In the genomic region with DNA sequence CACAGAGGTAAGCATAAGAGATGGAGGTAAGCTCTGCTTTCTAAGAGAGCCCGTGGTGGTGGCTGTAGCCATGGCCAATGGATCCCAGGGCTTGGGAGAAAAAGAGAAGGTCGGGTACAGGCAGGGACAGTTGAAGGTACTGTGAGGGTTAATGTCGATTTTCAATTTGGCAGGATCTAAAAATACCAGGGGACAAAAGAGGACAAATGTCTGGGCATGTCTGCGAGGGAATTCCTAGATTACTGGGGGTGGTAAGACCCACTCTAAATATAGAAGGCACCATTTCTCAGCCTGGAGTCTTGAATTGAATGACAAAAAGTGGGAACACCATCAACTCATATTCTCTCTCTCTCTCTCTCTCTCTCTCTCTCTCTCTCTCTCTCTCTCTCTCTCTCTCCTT, we compare ENCODE assay signal across 20 mouse cellular contexts. TPM values are rescaled to one million over a fixed set of nuclear protein-coding genes. Genes with fewer than 3 reads are reported as not detected.
DNase-seq lines count a peak whose midpoint lies in the region; ATAC-seq lines count a peak whose summit lies in the region.
"Had no signal": no experiment of that assay in that cellular context is flagged by ENCODE, and none has a peak within 500 bp of the region (broad histone marks: within the 10 kb centered on the region; RNA-seq: fewer than 3 reads in every experiment).

No protein-coding gene starts in this region.

- peaks cover 12% of the 10 kb centered on the region for H3K4me1 ChIP-seq in heart, embryonic 11.5 days (ENCODE audit: control insufficient read depth, insufficient read depth, low read length)
- peaks cover 16 to 18% of the 10 kb centered on the region in 2 experiments for H3K4me1 ChIP-seq in heart, embryonic 14.5 days (ENCODE audit: control insufficient read depth in 2 of 2, insufficient read depth in 2 of 2, low read length in 2 of 2)
- H3K4me1 ChIP-seq: embryonic facial prominence, embryonic 10.5 days; hindbrain, embryonic 13.5 days had no signal

- no peak overlapping the region; the same call in 1 of the 2 replicates for H3K4me2 ChIP-seq in heart, embryonic 11.5 days
- H3K4me2 ChIP-seq in heart, embryonic 14.5 days (ENCODE audit: low read length) = peak overlapping the region; percentile 35
- H3K4me2 ChIP-seq: forebrain, embryonic 13.5 days; hindbrain, embryonic 13.5 days had no signal

- no peak; the same call in 1 of the 2 replicates for ATAC-seq in heart, embryonic 11.5 days (replicated peaks; ENCODE audit: insufficient number of reproducible peaks, low FRiP score, low TSS enrichment)
- ATAC-seq in heart, embryonic 14.5 days (ENCODE audit: insufficient number of reproducible peaks, insufficient read depth, low FRiP score, low read depth) = peak; percentile 62; the same call in 1 of the 2 replicates
- ATAC-seq: forebrain, embryonic 13.5 days; forebrain, postnatal 0 days; hindbrain, postnatal 0 days had no signal

- intact Hi-C loops in heart, postnatal 10 days (cut with DNase I) = loop anchor here (10.0 kb wide), 1 partner anchor 100 kb away; a partner anchor contains a TSS

- no peaks in the 10 kb centered on the region for H3K36me3 ChIP-seq in heart, embryonic 11.5 days (ENCODE audit: control insufficient read depth, insufficient read depth, low read length)
- no peaks in the 10 kb centered on the region for H3K36me3 ChIP-seq in heart, embryonic 14.5 days (ENCODE audit: control insufficient read depth, insufficient read depth, low read length)
- H3K36me3 ChIP-seq: embryonic facial prominence, embryonic 10.5 days; hindbrain, embryonic 13.5 days had no signal

- H3K9ac ChIP-seq in heart, embryonic 11.5 days (ENCODE audit: low read depth, low read length) = no peak overlapping the region
- H3K9ac ChIP-seq in heart, embryonic 14.5 days (ENCODE audit: low read length) = no peak overlapping the region
- H3K9ac ChIP-seq: forebrain, embryonic 13.5 days; forebrain, postnatal 0 days; hindbrain, embryonic 13.5 days had no signal

- peak; percentile 6 to 20 for DNase-seq in heart, adult 18-20 months
- DNase-seq in heart, postnatal 10 days = peak; percentile 46 to 47
- no peak for DNase-seq in urinary bladder, adult 18-20 months (ENCODE audit: low spot score in 2 of 2)
- no peak for DNase-seq in layer of hippocampus, postnatal 10 days (ENCODE audit: low spot score in 2 of 2)
- no peak for DNase-seq in left cerebral cortex, adult 8-10 months (ENCODE audit: low spot score in 2 of 2)
- DNase-seq: adrenal gland, postnatal 14 days; cerebellum, adult 11-12 months; cerebellum, postnatal 10 days; forebrain, postnatal 0 days; gastrocnemius, postnatal 14 days; kidney, adult 11 months had no signal

- no peak overlapping the region for H3K27ac ChIP-seq in heart, embryonic 11.5 days (ENCODE audit: low read depth, low read length)
- peak overlapping the region; percentile 60 to 75 for H3K27ac ChIP-seq in heart, embryonic 14.5 days (replicated peaks in 1 of 2; ENCODE audit: control insufficient read depth in 1 of 2, insufficient read depth in 1 of 2, low read depth in 2 of 2, low read length in 2 of 2)
- H3K27ac ChIP-seq: embryonic facial prominence, embryonic 10.5 days; forebrain, embryonic 13.5 days; hindbrain, embryonic 13.5 days; hindbrain, postnatal 0 days had no signal

- H3K9me3 ChIP-seq in heart, embryonic 11.5 days (replicated peaks; ENCODE audit: control insufficient read depth, low read length) = no peaks in the 10 kb centered on the region
- H3K9me3 ChIP-seq in heart, embryonic 14.5 days (ENCODE audit: control insufficient read depth, low read length) = no peaks in the 10 kb centered on the region
- H3K9me3 ChIP-seq: embryonic facial prominence, embryonic 10.5 days; forebrain, embryonic 13.5 days; hindbrain, embryonic 13.5 days had no signal

- H3K27me3 ChIP-seq in heart, embryonic 11.5 days (ENCODE audit: control insufficient read depth, insufficient read depth, low read length) = no peaks in the 10 kb centered on the region
- H3K27me3 ChIP-seq in heart, embryonic 14.5 days (ENCODE audit: control insufficient read depth, insufficient read depth, low read length) = no peaks in the 10 kb centered on the region
- H3K27me3 ChIP-seq: forebrain, embryonic 13.5 days; hindbrain, embryonic 13.5 days had no signal

- 33% methylated on average over 4 of the region's 4 CpGs for WGBS in heart, embryonic 11.5 days (ENCODE audit: insufficient replicate concordance)
- 28% methylated on average over 4 of the region's 4 CpGs for WGBS in heart, embryonic 14.5 days

- no peak overlapping the region for H3K4me3 ChIP-seq in heart, embryonic 11.5 days (ENCODE audit: low read depth, low read length)
- H3K4me3 ChIP-seq in heart, embryonic 14.5 days (ENCODE audit: control insufficient read depth in 1 of 2, insufficient read depth in 1 of 2, low read depth in 1 of 2, low read length in 2 of 2) = no peak overlapping the region
- H3K4me3 ChIP-seq: embryonic facial prominence, embryonic 10.5 days; forebrain, embryonic 13.5 days; hindbrain, embryonic 13.5 days had no signal

RNA-seq across cellular contexts. Expression of a gene that starts 30.8 kb away (rescaled TPM):
- under 1 TPM in 1 of 2 experiments, not detected in 1; 0.05 TPM for total RNA-seq in heart, adult 18-20 months (2021)
- 0.06 and 0.14 TPM in 2 replicates for polyA plus RNA-seq in heart, embryonic 11.5 days (2014; fragmentation: Nextera tagmentation; extraction: Ambion mirVana)
- polyA plus RNA-seq in heart, embryonic 14.5 days (2014; fragmentation: Nextera tagmentation; extraction: Ambion mirVana) = 0.11 TPM in 1 of 2 replicates, not detected in the other
- under 1 TPM; 0.07 to 0.12 TPM for total RNA-seq in heart, postnatal 10 days (2021)
- total RNA-seq in layer of hippocampus, postnatal 10 days (2021) = under 1 TPM; 0.18 to 0.25 TPM
- under 1 TPM; 0.15 to 0.27 (median 0.16) TPM for total RNA-seq in left cerebral cortex, adult 8-10 months (2022)
- total RNA-seq: adrenal gland, adult 18-20 months; gastrocnemius, adult 18-20 months; gastrocnemius, postnatal 14 days; granulocyte monocyte progenitor cell, adult 5-6 weeks had no signal

Comparison
In these comparisons a context has a peak if more than half of its experiments do, and no peak if none do; other contexts are left out.
1. DNase-seq: peak in heart, adult 18-20 months (2 of 2) and heart, postnatal 10 days (2 of 2); none in urinary bladder, adult 18-20 months (0 of 2), layer of hippocampus, postnatal 10 days (0 of 2) and left cerebral cortex, adult 8-10 months (0 of 2).